In the genomic region with DNA sequence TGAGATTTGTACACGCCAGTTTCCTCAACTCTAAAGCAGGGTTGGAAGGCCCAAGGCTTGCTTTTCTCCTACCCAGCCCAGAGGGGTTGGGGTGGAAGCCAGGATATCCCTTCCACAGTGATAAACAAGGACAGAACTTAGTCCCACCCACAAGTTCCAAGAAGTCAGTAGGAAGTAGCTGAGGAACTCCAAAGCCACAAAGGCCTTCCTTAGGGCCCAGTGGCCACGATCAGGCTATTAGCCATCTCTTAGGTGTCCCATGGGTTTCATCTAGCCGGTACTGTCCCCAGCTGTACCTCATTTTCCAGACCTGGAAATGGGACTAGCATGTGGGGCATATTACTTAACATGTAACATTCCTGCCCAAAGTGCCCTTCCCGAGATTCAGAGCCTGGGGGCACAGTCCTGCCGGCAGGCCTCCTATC, we compare ENCODE assay signal across 8 mouse cellular contexts.
DNase-seq lines count a peak whose midpoint lies in the region; ATAC-seq and TF ChIP-seq lines count a peak whose summit lies in the region.

No protein-coding gene starts in this region.

- peak; percentile 71 to 87 for DNase-seq in heart, adult 18-20 months
- peak; percentile 68 for DNase-seq in kidney, postnatal 0 days (ENCODE audit: low spot score)
- no peak for DNase-seq in layer of hippocampus, adult 18-20 months (ENCODE audit: low spot score in 2 of 2)
- DNase-seq in embryo, embryonic 10 days (ENCODE audit: low spot score) = no peak

- H3K27me3 ChIP-seq in hindbrain, embryonic 12.5 days = no peaks in the 10 kb centered on the region
- no peaks in the 10 kb centered on the region for H3K27me3 ChIP-seq in hindbrain, embryonic 13.5 days
- no peaks in the 10 kb centered on the region for H3K27me3 ChIP-seq in kidney, postnatal 0 days (ENCODE audit: insufficient read depth, low read length)

- H3K4me3 ChIP-seq in hindbrain, embryonic 12.5 days = no peak overlapping the region
- no peak overlapping the region for H3K4me3 ChIP-seq in hindbrain, embryonic 13.5 days
- no peak overlapping the region for H3K4me3 ChIP-seq in kidney, postnatal 0 days (replicated peaks; ENCODE audit: low read depth, low read length)
- no peak overlapping the region for H3K4me3 ChIP-seq in macrophage (ENCODE audit: inconsistent target)

- H3K9ac ChIP-seq in hindbrain, embryonic 12.5 days = no peak overlapping the region
- H3K9ac ChIP-seq in hindbrain, embryonic 13.5 days = no peak overlapping the region
- no peak overlapping the region for H3K9ac ChIP-seq in kidney, postnatal 0 days (ENCODE audit: low read depth, low read length)

- no peak for ATAC-seq in hindbrain, embryonic 12.5 days (ENCODE audit: low FRiP score)
- no peak for ATAC-seq in hindbrain, embryonic 13.5 days (ENCODE audit: low FRiP score)
- 0 out of 2 replicates have a peak, but pooled peaks have one; percentile 36 for ATAC-seq in kidney, postnatal 0 days (replicated peaks; ENCODE audit: low FRiP score, low read depth)
- ATAC-seq in erythroid progenitor cell, adult 5-6 weeks (replicated peaks; ENCODE audit: low FRiP score, poor library complexity, severe bottlenecking) = no peak

- H3K36me3 ChIP-seq in hindbrain, embryonic 12.5 days = no peaks in the 10 kb centered on the region
- no peaks in the 10 kb centered on the region for H3K36me3 ChIP-seq in hindbrain, embryonic 13.5 days
- no peaks in the 10 kb centered on the region for H3K36me3 ChIP-seq in kidney, postnatal 0 days (ENCODE audit: insufficient read depth, low read length)
- H3K36me3 ChIP-seq in macrophage (ENCODE audit: inconsistent target) = no peaks in the 10 kb centered on the region

- 0 out of 2 replicates have a peak overlapping the region, but pooled peaks have one; percentile 40 for H3K27ac ChIP-seq in hindbrain, embryonic 12.5 days
- no peak overlapping the region for H3K27ac ChIP-seq in hindbrain, embryonic 13.5 days
- peak overlapping the region; percentile 91 for H3K27ac ChIP-seq in kidney, postnatal 0 days
- H3K27ac ChIP-seq in macrophage = peak overlapping the region; percentile 73

- no peak overlapping the region for H3K4me2 ChIP-seq in hindbrain, embryonic 12.5 days (replicated peaks)
- no peak overlapping the region for H3K4me2 ChIP-seq in hindbrain, embryonic 13.5 days
- H3K4me2 ChIP-seq in kidney, postnatal 0 days (ENCODE audit: low read length) = no peak overlapping the region

- H3K79me2 ChIP-seq in macrophage (ENCODE audit: inconsistent target) = peaks cover 61% of the 10 kb centered on the region; the same call in 1 of the 2 replicates

- no peak for TF ChIP-seq CTCF in kidney, postnatal 0 days (IDR thresholded peaks at IDR 0.05; ENCODE audit: low read depth)

- 78% methylated on average over 5 of the region's 5 CpGs for WGBS in hindbrain, embryonic 12.5 days
- WGBS in hindbrain, embryonic 13.5 days = 74% methylated on average over 5 of the region's 5 CpGs
- 49% methylated on average over 5 of the region's 5 CpGs for WGBS in kidney, postnatal 0 days
- WGBS in macrophage (ENCODE audit: missing documents) = 16% methylated on average over 5 of the region's 5 CpGs

- no peaks in the 10 kb centered on the region for H3K4me1 ChIP-seq in hindbrain, embryonic 12.5 days
- H3K4me1 ChIP-seq in hindbrain, embryonic 13.5 days (replicated peaks) = 0 out of 2 replicates have a peak, but pooled peaks cover 3% of the 10 kb centered on the region
- peaks cover 26% of the 10 kb centered on the region; the same call in 1 of the 2 replicates for H3K4me1 ChIP-seq in kidney, postnatal 0 days (replicated peaks; ENCODE audit: insufficient read depth, low read length)

- no peaks in the 10 kb centered on the region for H3K9me3 ChIP-seq in hindbrain, embryonic 12.5 days (replicated peaks)
- no peaks in the 10 kb centered on the region for H3K9me3 ChIP-seq in hindbrain, embryonic 13.5 days
- no peaks in the 10 kb centered on the region for H3K9me3 ChIP-seq in kidney, postnatal 0 days (replicated peaks; ENCODE audit: low read length)

Comparison
In these comparisons a context has a peak if more than half of its experiments do, and no peak if none do; other contexts are left out.
1. DNase-seq: peak in heart, adult 18-20 months (2 of 2) and kidney, postnatal 0 days (single experiment); none in layer of hippocampus, adult 18-20 months (0 of 2) and embryo, embryonic 10 days (single experiment).